Mouse (Mus musculus) stomach, postnatal 0 days (tissue): Measurements from ENCODE around the gene Arhgap15.

Source experiments
- CTCF ChIP-seq: IDR thresholded peaks from 2 replicates; pipeline ENCODE4 v1.5.1; 2016; ENCODE audit warnings: antibody characterized with exemption, low read depth, mild to moderate bottlenecking, moderate library complexity
- EP300 ChIP-seq: optimal IDR thresholded peaks from 2 replicates; pipeline ENCODE3; 2016; ENCODE audit warnings: antibody characterized with exemption

- TF ChIP-seq CTCF = no peak
- TF ChIP-seq EP300 = no peak
These were observed 550.5 kb downstream of the Arhgap15 start for GRCm38 (mm10) chr2:44299156-44299555.
